Mouse (Mus musculus): ENCODE measurements around the gene Psmb3.

DNA sequence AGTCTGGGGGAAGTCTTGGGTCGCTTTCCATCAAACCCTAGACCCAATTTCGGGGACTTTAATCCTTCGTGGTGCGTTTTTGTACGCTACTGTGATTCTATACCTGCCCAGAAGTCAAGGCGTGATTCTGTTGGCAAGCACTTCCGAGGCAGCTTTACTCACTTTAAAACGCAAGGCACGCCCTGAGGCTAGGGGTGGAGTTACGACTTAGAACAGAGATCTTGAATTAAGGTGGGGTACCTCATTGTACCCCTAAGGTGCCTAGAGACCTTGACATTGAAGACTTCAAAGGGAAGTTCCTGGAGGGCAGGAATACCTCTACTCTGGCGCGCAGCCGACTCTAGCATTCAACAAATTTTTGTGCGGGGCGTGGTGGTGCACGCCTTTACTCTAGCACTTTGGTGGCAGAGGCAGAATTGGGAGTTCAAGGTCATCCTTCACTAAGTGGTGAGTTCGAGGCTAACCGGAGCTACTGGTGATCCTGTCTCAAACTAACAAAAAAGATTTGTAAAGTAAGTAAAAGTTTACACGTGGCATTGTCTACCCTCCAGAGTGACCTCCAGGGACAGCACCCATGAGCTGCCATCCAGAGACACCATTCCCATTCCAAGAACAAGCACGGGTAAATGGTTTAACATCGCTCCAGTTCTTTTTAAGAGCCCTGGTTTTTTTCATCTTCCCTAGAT is 40.8 kb upstream of the Psmb3 start:
- TF ChIP-seq CTCF (IDR thresholded peaks at IDR 0.05; ENCODE audit: low read depth, low read length) (no peak), GATA1 (IDR thresholded peaks at IDR 0.05; ENCODE audit: borderline replicate concordance, low read length) (no peak), TAL1 (conservative IDR thresholded peaks at IDR 0.05; ENCODE audit: low read depth, low read length) (no peak), GATA2 (IDR thresholded peaks at IDR 0.05; ENCODE audit: borderline replicate concordance, low read depth, low read length) (no peak)
